39 mouse cellular contexts compared by ENCODE assay signal in genomic region chr10:88684925-88685324, GRCm38 (mm10). TPM values are rescaled to one million over a fixed set of nuclear protein-coding genes. Genes with fewer than 3 reads are reported as not detected.
DNase-seq lines count a peak whose midpoint lies in the region; ATAC-seq and TF ChIP-seq lines count a peak whose summit lies in the region.
"Had no signal": no experiment of that assay in that cellular context is flagged by ENCODE, and none has a peak within 500 bp of the region (broad histone marks: within the 10 kb centered on the region; RNA-seq: fewer than 3 reads in every experiment).

Gene Spic, minus strand, starts transcription at chr10:88685015.

- TF ChIP-seq POLR2A in ES-Bruce4 (IDR thresholded peaks at IDR 0.05; ENCODE audit: insufficient read depth, low read length), result no peak

- H3K4me1 ChIP-seq in liver, postnatal 0 days (ENCODE audit: insufficient read depth), result no peaks in the 10 kb centered on the region
- peaks cover 3% of the 10 kb centered on the region for H3K4me1 ChIP-seq in ES-Bruce4 (ENCODE audit: control insufficient read depth, insufficient read depth, low read length)
- H3K4me1 ChIP-seq: heart, embryonic 10.5 days; hindbrain, embryonic 12.5 days; intestine, embryonic 15.5 days; limb, embryonic 10.5 days; limb, embryonic 15.5 days; neural tube, embryonic 12.5 days had no signal

- H3K4me2 ChIP-seq in liver, postnatal 0 days (ENCODE audit: low read depth, low read length), result no peak within 1 kb of the TSS
- H3K4me2 ChIP-seq: hindbrain, embryonic 12.5 days; intestine, embryonic 15.5 days; limb, embryonic 15.5 days; midbrain, embryonic 11.5 days; neural tube, embryonic 12.5 days had no signal

- no peak within 1 kb of the TSS for H3K9ac ChIP-seq in liver, postnatal 0 days (replicated peaks)
- no peak within 1 kb of the TSS for H3K9ac ChIP-seq in ES-Bruce4 (ENCODE audit: low read depth, poor library complexity, severe bottlenecking)
- H3K9ac ChIP-seq: hindbrain, embryonic 12.5 days; intestine, embryonic 15.5 days; limb, embryonic 15.5 days; neural tube, embryonic 12.5 days had no signal

- no peak within 1 kb of the TSS for H3K27ac ChIP-seq in liver, postnatal 0 days (ENCODE audit: low read depth)
- no peak within 1 kb of the TSS for H3K27ac ChIP-seq in ES-Bruce4 (ENCODE audit: insufficient read depth, low read length)
- H3K27ac ChIP-seq: heart, embryonic 10.5 days; hindbrain, embryonic 12.5 days; hindbrain, postnatal 0 days; intestine, embryonic 15.5 days; layer of hippocampus, adult 2 months; limb, embryonic 10.5 days; limb, embryonic 15.5 days; neural tube, embryonic 12.5 days had no signal

- TF ChIP-seq EP300 in liver, postnatal 0 days (IDR thresholded peaks at IDR 0.05; ENCODE audit: low read depth), result no peak
- TF ChIP-seq EP300 in ES-Bruce4 (IDR thresholded peaks at IDR 0.05; ENCODE audit: insufficient read depth, low read depth, low read length), result peak; percentile 82

- H3K27me3 ChIP-seq in liver, postnatal 0 days (ENCODE audit: insufficient read depth, low read length), result no peaks in the 10 kb centered on the region
- H3K27me3 ChIP-seq in ES-Bruce4 (ENCODE audit: control insufficient read depth, insufficient read depth, low read length, poor library complexity, severe bottlenecking), result no peaks in the 10 kb centered on the region
- H3K27me3 ChIP-seq: hindbrain, embryonic 12.5 days; intestine, embryonic 15.5 days; limb, embryonic 15.5 days; neural tube, embryonic 12.5 days had no signal

- H3K4me3 ChIP-seq in liver, postnatal 0 days (ENCODE audit: low read depth, low read length), result no peak within 1 kb of the TSS
- H3K4me3 ChIP-seq in ES-Bruce4 (ENCODE audit: low read depth, low read length), result no peak within 1 kb of the TSS
- H3K4me3 ChIP-seq: heart, embryonic 10.5 days; hindbrain, embryonic 12.5 days; intestine, embryonic 15.5 days; layer of hippocampus, adult 2 months; limb, embryonic 10.5 days; limb, embryonic 15.5 days; myocyte; neural tube, embryonic 12.5 days had no signal

- 68% methylated on average over 5 of the region's 5 CpGs for whole genome bisulfite sequencing in liver, postnatal 0 days (ENCODE audit: insufficient replicate concordance)

- no peak for DNase-seq in liver, postnatal 0 days
- no peak for DNase-seq in liver
- DNase-seq in R1 (ENCODE audit: low read depth, low spot score), result peak; percentile 95
- DNase-seq in left cerebral cortex, postnatal 4 days, result no peak
- no peak for DNase-seq in ovary, adult 18-20 months (ENCODE audit: low spot score)
- DNase-seq: adrenal gland, adult 2 months; adrenal gland, postnatal 36 days; cerebellum, adult 2 months; cerebellum, postnatal 36 days; gastrocnemius, postnatal 25 days; heart, adult 11 months; heart, postnatal 36 days; kidney, adult 2 months; kidney, postnatal 36 days; lung, adult 2 months; lung, postnatal 10 days; right cerebral cortex, postnatal 4 days; thymus, postnatal 25 days had no signal

- no peak for TF ChIP-seq CTCF in liver, postnatal 0 days (IDR thresholded peaks at IDR 0.05; ENCODE audit: low read depth)
- no peak for TF ChIP-seq CTCF in ES-Bruce4 (IDR thresholded peaks at IDR 0.05; ENCODE audit: low read depth, low read length)

- no peaks in the 10 kb centered on the region for H3K9me3 ChIP-seq in liver, postnatal 0 days (ENCODE audit: low read length)
- no peaks in the 10 kb centered on the region for H3K9me3 ChIP-seq in ES-Bruce4 (replicated peaks; ENCODE audit: control insufficient read depth, insufficient read depth, low read length, poor library complexity, severe bottlenecking)
- H3K9me3 ChIP-seq: heart, embryonic 10.5 days; hindbrain, embryonic 12.5 days; intestine, embryonic 15.5 days; limb, embryonic 10.5 days; limb, embryonic 15.5 days; neural tube, embryonic 12.5 days had no signal

- ATAC-seq in liver, postnatal 0 days, result no peak
- no peak for ATAC-seq in monocyte, adult 5-6 weeks (replicated peaks; ENCODE audit: insufficient number of reproducible peaks, low FRiP score, low TSS enrichment, poor library complexity, severe bottlenecking)
- ATAC-seq: activated CD4-positive, CD25-positive, alpha-beta regulatory T cell, adult 4 months; forebrain, embryonic 14.5 days; hindbrain, postnatal 0 days; intestine, embryonic 15.5 days; midbrain, embryonic 16.5 days; Patski had no signal

- H3K36me3 ChIP-seq in liver, postnatal 0 days (replicated peaks; ENCODE audit: insufficient read depth, low read length), result no peaks in the 10 kb centered on the region
- H3K36me3 ChIP-seq in ES-Bruce4 (ENCODE audit: control insufficient read depth, insufficient read depth, low read length, poor library complexity, severe bottlenecking), result no peaks in the 10 kb centered on the region
- H3K36me3 ChIP-seq: heart, embryonic 10.5 days; hindbrain, embryonic 12.5 days; intestine, embryonic 15.5 days; limb, embryonic 10.5 days; limb, embryonic 15.5 days; neural tube, embryonic 12.5 days had no signal

- intact Hi-C loops in left cerebral cortex, postnatal 4 days (cut with DNase I), result no loop called here

RNA-seq across cellular contexts. Expression of gene Spic, which starts in this region (rescaled TPM):
- polyA plus RNA-seq in liver, postnatal 0 days (2015; fragmentation: Nextera tagmentation; extraction: Ambion mirVana), result 16.5 and 19.2 TPM in 2 replicates
- polyA plus RNA-seq in ES-Bruce4 (2011; ENCODE audit: insufficient read depth, insufficient read length, low read depth, missing spikeins), result 0.45 TPM in 1 of 2 replicates, not detected in the other
- total RNA-seq in monocyte, adult 5-6 weeks (2017), result 5.6 to 16.1 TPM (median 15.2 TPM) in 3 replicates
- not detected for total RNA-seq in left cerebral cortex, postnatal 4 days (2021)
- total RNA-seq: gastrocnemius, postnatal 25 days; hindbrain, postnatal 0 days; layer of hippocampus, adult 2 months; layer of hippocampus, postnatal 14 days; left cerebral cortex, adult 8-10 months; MEL had no signal
- polyA plus RNA-seq: embryonic facial prominence, embryonic 11.5 days; heart, embryonic 10.5 days; hindbrain, embryonic 12.5 days; hindbrain, postnatal 0 days; limb, embryonic 10.5 days; midbrain, embryonic 11.5 days; midbrain, embryonic 16.5 days; myocyte; neural tube, embryonic 12.5 days; Patski; testis, adult 2 months had no signal

Comparison
In these comparisons a context has a peak if more than half of its experiments do, and no peak if none do; other contexts are left out.
1. RNA of gene Spic (polyA plus RNA-seq): 16.5 to 19.2 TPM in liver, postnatal 0 days; 0.45 TPM in ES-Bruce4; every median in the first group is over 10 times any median in the second.